19 mouse cellular contexts compared by ENCODE assay signal in genomic region chr4:125763056-125763455, GRCm38 (mm10).
A peak's percentile ranks its signal among the peaks of the same experiment; 100 is the strongest.
DNase-seq lines count a peak whose midpoint lies in the region; ATAC-seq and TF ChIP-seq lines count a peak whose summit lies in the region.
"Had no signal": no experiment of that assay in that cellular context is flagged by ENCODE, and none has a peak within 500 bp of the region (broad histone marks: within the 10 kb centered on the region; RNA-seq: fewer than 3 reads in every experiment).

No protein-coding gene starts in this region.

- no peak overlapping the region for H3K9ac ChIP-seq in hindbrain, postnatal 0 days (replicated peaks; ENCODE audit: low read length)
- H3K9ac ChIP-seq in midbrain, embryonic 14.5 days (replicated peaks; ENCODE audit: low read length): no peak overlapping the region
- H3K9ac ChIP-seq: forebrain, embryonic 15.5 days; heart, embryonic 13.5 days; hindbrain, embryonic 15.5 days had no signal

- ATAC-seq in hindbrain, postnatal 0 days: no peak
- ATAC-seq in midbrain, embryonic 14.5 days (ENCODE audit: low FRiP score, low TSS enrichment): no peak
- ATAC-seq: forebrain, embryonic 15.5 days; Patski had no signal

- H3K36me3 ChIP-seq in heart, embryonic 10.5 days: no peaks in the 10 kb centered on the region
- H3K36me3 ChIP-seq in hindbrain, postnatal 0 days (ENCODE audit: insufficient read depth, low read length): no peaks in the 10 kb centered on the region
- H3K36me3 ChIP-seq in midbrain, embryonic 14.5 days (ENCODE audit: control insufficient read depth, insufficient read depth, low read length): no peaks in the 10 kb centered on the region
- H3K36me3 ChIP-seq: embryonic facial prominence, embryonic 10.5 days; forebrain, embryonic 15.5 days; heart, embryonic 13.5 days; hindbrain, embryonic 15.5 days had no signal

- H3K4me2 ChIP-seq in hindbrain, postnatal 0 days (ENCODE audit: low read depth, low read length): no peak overlapping the region
- no peak overlapping the region for H3K4me2 ChIP-seq in midbrain, embryonic 14.5 days (ENCODE audit: low read length)
- H3K4me2 ChIP-seq: forebrain, embryonic 15.5 days; heart, embryonic 13.5 days; hindbrain, embryonic 15.5 days had no signal

- WGBS in heart, embryonic 10.5 days: 69% methylated on average over 5 of the region's 5 CpGs
- WGBS in hindbrain, postnatal 0 days: 31% methylated on average over 5 of the region's 5 CpGs
- WGBS in midbrain, embryonic 14.5 days: 43% methylated on average over 5 of the region's 5 CpGs

- no peak overlapping the region for H3K27ac ChIP-seq in heart, embryonic 10.5 days
- H3K27ac ChIP-seq in hindbrain, postnatal 0 days: no peak overlapping the region
- no peak overlapping the region for H3K27ac ChIP-seq in midbrain, embryonic 14.5 days (replicated peaks; ENCODE audit: low read depth, low read length)
- H3K27ac ChIP-seq: embryonic facial prominence, embryonic 10.5 days; forebrain, embryonic 15.5 days; heart, embryonic 13.5 days; hindbrain, embryonic 15.5 days had no signal

- peak; percentile 10 for DNase-seq in heart, adult 11 months
- no peak for DNase-seq in heart, embryonic 10.5 days (ENCODE audit: low spot score)
- DNase-seq in embryo, embryonic 11 days: peak; percentile 59
- peak; percentile 35 for DNase-seq in hindlimb bud, embryonic 11.5 days (ENCODE audit: extremely low spot score, low read depth, low spot score)
- DNase-seq in hindbrain, postnatal 0 days (ENCODE audit: low spot score): no peak
- DNase-seq in midbrain, embryonic 14.5 days: no peak
- no peak for DNase-seq in adipocyte (ENCODE audit: low spot score)
- DNase-seq: adrenal gland, postnatal 10 days; cerebellum, adult 18-20 months; cerebellum, adult 9-11 months; cerebellum, postnatal 36 days; gastrocnemius, postnatal 14 days; heart, postnatal 36 days; kidney, adult 11 months had no signal

- H3K4me1 ChIP-seq in heart, embryonic 10.5 days: no peaks in the 10 kb centered on the region
- H3K4me1 ChIP-seq in hindbrain, postnatal 0 days (ENCODE audit: insufficient read depth, low read length): no peaks in the 10 kb centered on the region
- no peaks in the 10 kb centered on the region for H3K4me1 ChIP-seq in midbrain, embryonic 14.5 days (ENCODE audit: control insufficient read depth, insufficient read depth, low read length)
- H3K4me1 ChIP-seq: forebrain, embryonic 15.5 days; heart, embryonic 13.5 days; hindbrain, embryonic 15.5 days had no signal

- no peaks in the 10 kb centered on the region for H3K27me3 ChIP-seq in heart, embryonic 10.5 days (ENCODE audit: insufficient read depth, poor library complexity, severe bottlenecking)
- no peaks in the 10 kb centered on the region for H3K27me3 ChIP-seq in hindbrain, postnatal 0 days (ENCODE audit: insufficient read depth, low read length)
- no peaks in the 10 kb centered on the region for H3K27me3 ChIP-seq in midbrain, embryonic 14.5 days (ENCODE audit: control insufficient read depth, insufficient read depth, low read length)
- H3K27me3 ChIP-seq: forebrain, embryonic 15.5 days; heart, embryonic 13.5 days; hindbrain, embryonic 15.5 days had no signal

- H3K4me3 ChIP-seq in heart, embryonic 10.5 days: no peak overlapping the region
- no peak overlapping the region for H3K4me3 ChIP-seq in hindbrain, postnatal 0 days (ENCODE audit: low read length)
- H3K4me3 ChIP-seq in midbrain, embryonic 14.5 days (replicated peaks; ENCODE audit: low read depth, low read length): no peak overlapping the region
- H3K4me3 ChIP-seq: embryonic facial prominence, embryonic 10.5 days; forebrain, embryonic 15.5 days; heart, embryonic 13.5 days; hindbrain, embryonic 15.5 days had no signal

- no peaks in the 10 kb centered on the region for H3K9me3 ChIP-seq in heart, embryonic 10.5 days
- H3K9me3 ChIP-seq in hindbrain, postnatal 0 days (ENCODE audit: low read length): no peaks in the 10 kb centered on the region
- H3K9me3 ChIP-seq in midbrain, embryonic 14.5 days (ENCODE audit: control insufficient read depth, low read length): no peaks in the 10 kb centered on the region
- H3K9me3 ChIP-seq: embryonic facial prominence, embryonic 10.5 days; forebrain, embryonic 15.5 days; heart, embryonic 13.5 days; hindbrain, embryonic 15.5 days had no signal

- TF ChIP-seq CTCF in hindbrain, postnatal 0 days (IDR thresholded peaks at IDR 0.05; ENCODE audit: low read depth): no peak

Comparison
In these comparisons a context has a peak if more than half of its experiments do, and no peak if none do; other contexts are left out.
1. DNase-seq: peak in heart, adult 11 months (single experiment), embryo, embryonic 11 days (single experiment) and hindlimb bud, embryonic 11.5 days (single experiment); none in heart, embryonic 10.5 days (single experiment), hindbrain, postnatal 0 days (single experiment), midbrain, embryonic 14.5 days (single experiment) and adipocyte (single experiment).